Mouse (Mus musculus): ENCODE results near the gene Ins2. TPM values are rescaled to one million over a fixed set of nuclear protein-coding genes. Genes with fewer than 3 reads are reported as not detected.

The Ins2 gene
- polyA plus RNA-seq, 1 experiment from 2014 or later: not detected

GRCm38 (mm10) chr7:142663931-142664421 is 79.2 kb downstream of the Ins2 start:
- Histone ChIP-seq H3K36me3 (peaks cover 23% of the 10 kb centered on the region), H3K9ac (peak overlapping the region; percentile 63), H3K4me3 (peak overlapping the region; percentile 36), H3K27ac (peak overlapping the region; percentile 80; the same call in 1 of the 2 replicates), H3K4me1 (peaks cover 12% of the 10 kb centered on the region; the same call in 1 of the 2 replicates), H3K27me3 (peaks cover 69% of the 10 kb centered on the region), H3K4me2 (replicated peaks) (peak overlapping the region; percentile 56), H3K9me3 (peaks cover 6% of the 10 kb centered on the region; the same call in 1 of the 2 replicates)
- WGBS: under 1% methylated on average over 52 of the region's 53 CpGs
- ATAC-seq (ENCODE audit: insufficient number of reproducible peaks, insufficient read depth, low FRiP score, low TSS enrichment): no peak

GRCm38 (mm10) chr7:142663151-142663550 is 80.0 kb downstream of the Ins2 start:
- Histone ChIP-seq H3K9ac (peak overlapping the region; percentile 63; the same call in 1 of the 2 replicates), H3K4me1 (peaks cover 12% of the 10 kb centered on the region; the same call in 1 of the 2 replicates), H3K27ac (peak overlapping the region; percentile 80; the same call in 1 of the 2 replicates), H3K4me2 (replicated peaks) (peak overlapping the region; percentile 56), H3K4me3 (peak overlapping the region; percentile 36; the same call in 1 of the 2 replicates), H3K9me3 (0 out of 2 replicates have a peak, but pooled peaks cover under 1% of the 10 kb centered on the region), H3K27me3 (peaks cover 77% of the 10 kb centered on the region), H3K36me3 (peaks cover 17% of the 10 kb centered on the region)
- WGBS: 11% methylated on average over 5 of the region's 5 CpGs
- ATAC-seq (ENCODE audit: insufficient number of reproducible peaks, insufficient read depth, low FRiP score, low TSS enrichment): no peak

GRCm38 (mm10) chr7:142661811-142662210 is 81.4 kb downstream of the Ins2 start:
- H3K27ac ChIP-seq: 0 out of 2 replicates have a peak overlapping the region, but pooled peaks have one; percentile 95
- H3K9me3 ChIP-seq: no peaks in the 10 kb centered on the region

GRCm38 (mm10) chr7:142661046-142661445 is 82.1 kb downstream of the Ins2 start:
- Histone ChIP-seq H3K4me3 (peak overlapping the region; percentile 62), H3K27ac (peak overlapping the region; percentile 95), H3K27me3 (peaks cover 83% of the 10 kb centered on the region), H3K9ac (peak overlapping the region; percentile 91), H3K36me3 (no peaks in the 10 kb centered on the region), H3K9me3 (no peaks in the 10 kb centered on the region), H3K4me1 (peaks cover 12% of the 10 kb centered on the region; the same call in 1 of the 2 replicates), H3K4me2 (replicated peaks) (peak overlapping the region; percentile 56)
- no peak for ATAC-seq (ENCODE audit: insufficient number of reproducible peaks, insufficient read depth, low FRiP score, low TSS enrichment)
- WGBS: under 1% methylated on average over 25 of the region's 25 CpGs

More at GRCm38 (mm10) chr7:142661811-142662210, 81.4 kb downstream of the Ins2 start:
- ATAC-seq (ENCODE audit: insufficient number of reproducible peaks, insufficient read depth, low FRiP score, low TSS enrichment): no peak
- peak overlapping the region; percentile 62 for H3K4me3 ChIP-seq
- H3K9ac ChIP-seq: peak overlapping the region; percentile 91; the same call in 1 of the 2 replicates
- H3K4me2 ChIP-seq (replicated peaks): peak overlapping the region; percentile 56
- H3K27me3 ChIP-seq: peaks cover 83% of the 10 kb centered on the region
- 0 out of 2 replicates have a peak, but pooled peaks cover 6% of the 10 kb centered on the region for H3K36me3 ChIP-seq
- peaks cover 12% of the 10 kb centered on the region; the same call in 1 of the 2 replicates for H3K4me1 ChIP-seq

- no peak for ATAC-seq (ENCODE audit: insufficient number of reproducible peaks, insufficient read depth, low FRiP score, low TSS enrichment)
- no peaks in the 10 kb centered on the region for H3K9me3 ChIP-seq
- H3K4me1 ChIP-seq: peaks cover 12% of the 10 kb centered on the region; the same call in 1 of the 2 replicates
- no peaks in the 10 kb centered on the region for H3K36me3 ChIP-seq
- peak overlapping the region; percentile 62 for H3K4me3 ChIP-seq
- peak overlapping the region; percentile 95 for H3K27ac ChIP-seq
- H3K4me2 ChIP-seq (replicated peaks): peak overlapping the region; percentile 56
- peaks cover 83% of the 10 kb centered on the region for H3K27me3 ChIP-seq
- H3K9ac ChIP-seq: peak overlapping the region; percentile 91
- 0% methylated on average over 29 of the region's 29 CpGs for WGBS
Measured at GRCm38 (mm10) chr7:142660651-142660945, 82.6 kb downstream of the Ins2 start.

- no peaks in the 10 kb centered on the region for H3K9me3 ChIP-seq
- H3K4me2 ChIP-seq (replicated peaks): peak overlapping the region; percentile 56
- under 1% methylated on average over 41 of the region's 43 CpGs for WGBS
- H3K27me3 ChIP-seq: peaks cover 83% of the 10 kb centered on the region
- H3K27ac ChIP-seq: peak overlapping the region; percentile 95
- H3K9ac ChIP-seq: peak overlapping the region; percentile 91
- peaks cover 13% of the 10 kb centered on the region; the same call in 1 of the 2 replicates for H3K4me1 ChIP-seq
- ATAC-seq (ENCODE audit: insufficient number of reproducible peaks, insufficient read depth, low FRiP score, low TSS enrichment): peak; percentile 28; the same call in 1 of the 2 replicates
- peak overlapping the region; percentile 62 for H3K4me3 ChIP-seq
- peaks cover 3% of the 10 kb centered on the region; the same call in 1 of the 2 replicates for H3K36me3 ChIP-seq
Measured at GRCm38 (mm10) chr7:142659767-142660650, 83.2 kb downstream of the Ins2 start.

- peak overlapping the region; percentile 62 for H3K4me3 ChIP-seq
- peaks cover 17% of the 10 kb centered on the region for H3K4me1 ChIP-seq
- 1% methylated on average over 57 of the region's 70 CpGs for WGBS
- peak; percentile 70 for ATAC-seq (ENCODE audit: insufficient number of reproducible peaks, insufficient read depth, low FRiP score, low TSS enrichment)
- H3K9ac ChIP-seq: peak overlapping the region; percentile 91
- H3K27ac ChIP-seq: peak overlapping the region; percentile 95
- H3K9me3 ChIP-seq: no peaks in the 10 kb centered on the region
- peak overlapping the region; percentile 56 for H3K4me2 ChIP-seq (replicated peaks)
- peaks cover 83% of the 10 kb centered on the region for H3K27me3 ChIP-seq
- H3K36me3 ChIP-seq: peaks cover 10% of the 10 kb centered on the region; the same call in 1 of the 2 replicates
Measured at GRCm38 (mm10) chr7:142659181-142659681, 84.0 kb downstream of the Ins2 start.

GRCm38 (mm10) chr7:142658681-142659180 is 84.5 kb downstream of the Ins2 start:
- H3K4me1 ChIP-seq: peaks cover 13% of the 10 kb centered on the region
- H3K9ac ChIP-seq: peak overlapping the region; percentile 91
- H3K9me3 ChIP-seq: no peaks in the 10 kb centered on the region
- H3K4me3 ChIP-seq: peak overlapping the region; percentile 62
- peaks cover 14% of the 10 kb centered on the region; the same call in 1 of the 2 replicates for H3K36me3 ChIP-seq
- peaks cover 83% of the 10 kb centered on the region for H3K27me3 ChIP-seq
- no peak for ATAC-seq (ENCODE audit: insufficient number of reproducible peaks, insufficient read depth, low FRiP score, low TSS enrichment)
- peak overlapping the region; percentile 95 for H3K27ac ChIP-seq
- WGBS: 1% methylated on average over 37 of the region's 40 CpGs
- peak overlapping the region; percentile 56 for H3K4me2 ChIP-seq (replicated peaks)

- Histone ChIP-seq H3K27me3 (peaks cover 82% of the 10 kb centered on the region), H3K27ac (peak overlapping the region; percentile 95), H3K4me3 (peak overlapping the region; percentile 62), H3K4me2 (replicated peaks) (peak overlapping the region; percentile 56), H3K9ac (peak overlapping the region; percentile 91), H3K9me3 (no peaks in the 10 kb centered on the region), H3K4me1 (peaks cover 13% of the 10 kb centered on the region), H3K36me3 (peaks cover 17% of the 10 kb centered on the region; the same call in 1 of the 2 replicates)
- ATAC-seq (ENCODE audit: insufficient number of reproducible peaks, insufficient read depth, low FRiP score, low TSS enrichment): no peak
- WGBS: 2% methylated on average over 34 of the region's 34 CpGs
Measured at GRCm38 (mm10) chr7:142657821-142658614, 85.2 kb downstream of the Ins2 start.

- Histone ChIP-seq H3K9me3 (no peaks in the 10 kb centered on the region), H3K36me3 (peaks cover 19% of the 10 kb centered on the region; the same call in 1 of the 2 replicates), H3K4me3 (peak overlapping the region; percentile 62), H3K27me3 (peaks cover 84% of the 10 kb centered on the region), H3K4me2 (replicated peaks) (peak overlapping the region; percentile 56), H3K4me1 (peaks cover 13% of the 10 kb centered on the region), H3K9ac (peak overlapping the region; percentile 91), H3K27ac (peak overlapping the region; percentile 95)
- 13% methylated on average over 7 of the region's 9 CpGs for WGBS
- ATAC-seq (ENCODE audit: insufficient number of reproducible peaks, insufficient read depth, low FRiP score, low TSS enrichment): no peak; the same call in 1 of the 2 replicates
Measured at GRCm38 (mm10) chr7:142657341-142657791, 85.8 kb downstream of the Ins2 start.

Measured in embryonic facial prominence, embryonic 12.5 days (tissue).